Mouse (Mus musculus) CH12.LX (cell line): ENCODE data around the gene Nos1.

ENCODE experiments used
- CTCF ChIP-seq, 2 experiments: IDR thresholded peaks in 1 of 2; conservative IDR thresholded peaks in 1 of 2; 2 replicates each; pipeline ENCODE4 v1.5.1; 2011 to 2012; ENCODE audit warnings: low read depth in 2 of 2, low read length in 2 of 2, improper control_type of control experiment in 1 of 2, inconsistent platforms in 1 of 2, mild to moderate bottlenecking in 1 of 2, moderate library complexity in 1 of 2
- POLR2A ChIP-seq: IDR thresholded peaks from 2 replicates; pipeline ENCODE4 v1.6.1; 2011; ENCODE audit warnings: low read depth, mild to moderate bottlenecking, improper control_type of control experiment, low read length
- RCOR1 ChIP-seq: conservative IDR thresholded peaks from 2 replicates; pipeline ENCODE4 v1.6.1; 2012; ENCODE audit warnings: low read depth, mild to moderate bottlenecking, inconsistent platforms, low read length, improper control_type of control experiment

DNA sequence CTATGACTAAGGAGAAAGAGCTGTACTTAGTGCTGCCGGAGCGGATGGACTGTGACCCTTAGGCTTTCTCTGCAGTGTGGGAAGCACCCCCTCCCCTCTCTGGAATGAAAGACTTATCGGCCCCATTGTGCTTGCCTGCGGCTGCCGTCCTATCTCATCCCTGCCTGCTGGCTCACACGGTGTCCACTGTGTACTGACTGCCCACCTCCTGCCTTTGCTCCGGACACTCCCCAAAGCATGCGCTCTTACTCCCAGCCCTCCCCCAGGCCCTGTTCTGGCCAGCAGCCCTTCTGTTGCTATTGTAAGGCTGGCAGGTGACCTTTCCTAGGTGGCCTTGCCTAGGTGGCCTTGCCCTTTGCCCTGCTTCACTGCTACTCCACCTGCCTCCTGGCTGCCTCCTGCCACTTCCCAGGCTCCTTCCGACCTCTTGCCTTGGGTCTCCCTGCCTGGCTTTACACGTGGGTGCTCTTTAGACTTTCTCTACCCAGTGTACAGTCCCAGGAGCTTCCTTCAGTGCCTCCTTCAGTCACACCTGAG lies 216.7 kb downstream of the Nos1 start:
- no peak for TF ChIP-seq POLR2A
- no peak for TF ChIP-seq CTCF (conservative IDR thresholded peaks at IDR 0.05 in 1 of 2, IDR thresholded peaks at IDR 0.05 in 1 of 2; ENCODE audit: low read depth in 2 of 2, low read length in 2 of 2)
- TF ChIP-seq RCOR1, result no peak
